Mouse (Mus musculus): ENCODE data around the gene Rpl5. TPM values are rescaled to one million over a fixed set of nuclear protein-coding genes. Genes with fewer than 3 reads are reported as not detected.
"Not testable (repeated sequence)": the region's sequence is repeated elsewhere in the genome, so short reads cannot be mapped to it uniquely, and the experiment has no call there.

The Rpl5 gene
- polyA plus RNA-seq, 1 experiment, result 106 TPM

GRCm38 (mm10) chr5:107894676-107895075 is 5.6 kb upstream of the Rpl5 start:
- DNase-seq (ENCODE audit: extremely low spot score in 1 of 2, low spot score in 1 of 2), result no peak

- DNase-seq (ENCODE audit: extremely low spot score in 1 of 2, low spot score in 1 of 2), result peak in 1 of 2 experiments; percentile 25
These were observed 4.0 kb upstream of the Rpl5 start for GRCm38 (mm10) chr5:107896265-107896664.

GRCm38 (mm10) chr5:107901014-107901615 is 813 bp downstream of the Rpl5 start:
- DNase-seq (ENCODE audit: extremely low spot score in 1 of 2, low spot score in 1 of 2), result no peak

GRCm38 (mm10) chr5:107904325-107904724 is 4.0 kb downstream of the Rpl5 start:
- DNase-seq (ENCODE audit: extremely low spot score in 1 of 2, low spot score in 1 of 2), result no peak

GRCm38 (mm10) chr5:107908514-107909110 is 8.3 kb downstream of the Rpl5 start:
- DNase-seq (ENCODE audit: extremely low spot score in 1 of 2, low spot score in 1 of 2), result no peak

GRCm38 (mm10) chr5:107909668-107910067 is 9.4 kb downstream of the Rpl5 start:
- DNase-seq (ENCODE audit: extremely low spot score in 1 of 2, low spot score in 1 of 2), result no peak

- no peak for DNase-seq (ENCODE audit: extremely low spot score in 1 of 2, low spot score in 1 of 2)
These were observed 9.8 kb downstream of the Rpl5 start for GRCm38 (mm10) chr5:107910084-107910616.

GRCm38 (mm10) chr5:107911012-107911411 is 10.7 kb downstream of the Rpl5 start:
- no peak for DNase-seq (ENCODE audit: extremely low spot score in 1 of 2, low spot score in 1 of 2)

GRCm38 (mm10) chr5:107915280-107915679 is 15.0 kb downstream of the Rpl5 start:
- DNase-seq (ENCODE audit: extremely low spot score in 1 of 2, low spot score in 1 of 2), result no peak

- DNase-seq (ENCODE audit: extremely low spot score in 1 of 2, low spot score in 1 of 2), result peak; percentile 33 to 90
These were observed 21.3 kb downstream of the Rpl5 start for GRCm38 (mm10) chr5:107921400-107922252.

GRCm38 (mm10) chr5:107922836-107923235 is 22.5 kb downstream of the Rpl5 start:
- no peak for DNase-seq (ENCODE audit: extremely low spot score in 1 of 2, low spot score in 1 of 2)

GRCm38 (mm10) chr5:107924564-107924963 is 24.3 kb downstream of the Rpl5 start:
- no peak for DNase-seq (ENCODE audit: extremely low spot score in 1 of 2, low spot score in 1 of 2)

GRCm38 (mm10) chr5:107926550-107927249 is 26.4 kb downstream of the Rpl5 start:
- no peak for DNase-seq (ENCODE audit: extremely low spot score in 1 of 2, low spot score in 1 of 2)

GRCm38 (mm10) chr5:107932556-107932955 is 32.3 kb downstream of the Rpl5 start:
- no peak for DNase-seq (ENCODE audit: extremely low spot score in 1 of 2, low spot score in 1 of 2)

GRCm38 (mm10) chr5:107933202-107933974 is 33.1 kb downstream of the Rpl5 start:
- DNase-seq (ENCODE audit: extremely low spot score in 1 of 2, low spot score in 1 of 2), result no peak

- DNase-seq (ENCODE audit: extremely low spot score in 1 of 2, low spot score in 1 of 2), result no peak
These were observed 34.7 kb downstream of the Rpl5 start for GRCm38 (mm10) chr5:107934770-107935543.

- no peak for DNase-seq (ENCODE audit: extremely low spot score in 1 of 2, low spot score in 1 of 2)
These were observed 36.5 kb downstream of the Rpl5 start for GRCm38 (mm10) chr5:107936625-107937389.

GRCm38 (mm10) chr5:107938483-107938882 is 38.2 kb downstream of the Rpl5 start:
- not testable (repeated sequence) for DNase-seq (ENCODE audit: extremely low spot score in 1 of 2, low spot score in 1 of 2)

Measured in frontal cortex, adult 2 months (tissue).